Mouse (Mus musculus) CH12.LX (cell line): Measurements from ENCODE around the gene Ntm.

Source experiments
- CTCF ChIP-seq, 2 experiments: IDR thresholded peaks in 1 of 2; conservative IDR thresholded peaks in 1 of 2; 2 replicates each; pipeline ENCODE4 v1.5.1; 2011 to 2012; ENCODE audit warnings: low read depth in 2 of 2, low read length in 2 of 2, improper control_type of control experiment in 1 of 2, inconsistent platforms in 1 of 2, mild to moderate bottlenecking in 1 of 2, moderate library complexity in 1 of 2
- EP300 ChIP-seq: IDR thresholded peaks from 2 replicates; pipeline ENCODE4 v1.6.1; 2011; ENCODE audit warnings: low read length, improper control_type of control experiment
- GABPA ChIP-seq: IDR thresholded peaks from 2 replicates; pipeline ENCODE4 v1.6.1; 2012; ENCODE audit warnings: low read depth, low read length, improper control_type of control experiment, inconsistent platforms; ENCODE audit not compliant: insufficient replicate concordance
- IRF4 ChIP-seq: IDR thresholded peaks from 2 replicates; pipeline ENCODE4 v1.6.1; 2014; ENCODE audit warnings: low read depth, mild to moderate bottlenecking, inconsistent platforms, low read length, improper control_type of control experiment
- MAFK ChIP-seq: IDR thresholded peaks from 2 replicates; pipeline ENCODE4 v1.6.1; 2011; ENCODE audit warnings: low read length, improper control_type of control experiment; ENCODE audit not compliant: insufficient replicate concordance
- MAX ChIP-seq: IDR thresholded peaks from 2 replicates; pipeline ENCODE4 v1.6.1; 2011; ENCODE audit warnings: low read length, improper control_type of control experiment
- MEF2A ChIP-seq: IDR thresholded peaks from 2 replicates; pipeline ENCODE4 v1.6.1; 2014; ENCODE audit warnings: low read depth, mild to moderate bottlenecking, inconsistent platforms, low read length, improper control_type of control experiment, borderline replicate concordance
- POLR2A ChIP-seq: IDR thresholded peaks from 2 replicates; pipeline ENCODE4 v1.6.1; 2011; ENCODE audit warnings: low read depth, mild to moderate bottlenecking, improper control_type of control experiment, low read length
- POLR2AphosphoS2 ChIP-seq: IDR thresholded peaks from 2 replicates; pipeline ENCODE4 v1.6.1; 2011; ENCODE audit warnings: low read depth, low read length, improper control_type of control experiment
- RCOR1 ChIP-seq: conservative IDR thresholded peaks from 2 replicates; pipeline ENCODE4 v1.6.1; 2012; ENCODE audit warnings: low read depth, mild to moderate bottlenecking, inconsistent platforms, low read length, improper control_type of control experiment
- USF1 ChIP-seq: IDR thresholded peaks from 2 replicates; pipeline ENCODE4 v1.6.1; 2014; ENCODE audit warnings: low read depth, mild to moderate bottlenecking, inconsistent platforms, low read length, improper control_type of control experiment
- ZMIZ1 ChIP-seq: IDR thresholded peaks from 2 replicates; pipeline ENCODE4 v1.6.1; 2012; ENCODE audit warnings: low read depth, mild to moderate bottlenecking, inconsistent platforms, low read length, improper control_type of control experiment

GRCm38 (mm10) chr9:29898406-29899054 is 64.4 kb downstream of the Ntm start:
- TF ChIP-seq RCOR1 = no peak
- no peak for TF ChIP-seq POLR2AphosphoS2
- no peak for TF ChIP-seq CTCF (conservative IDR thresholded peaks at IDR 0.05 in 1 of 2, IDR thresholded peaks at IDR 0.05 in 1 of 2; ENCODE audit: low read depth in 2 of 2, low read length in 2 of 2)
- no peak for TF ChIP-seq POLR2A
- TF ChIP-seq MAFK = no peak
- no peak for TF ChIP-seq ZMIZ1
- no peak for TF ChIP-seq USF1
- TF ChIP-seq IRF4 = no peak
- no peak for TF ChIP-seq EP300
- no peak for TF ChIP-seq MAX
- TF ChIP-seq GABPA = no peak
- TF ChIP-seq MEF2A = no peak
